Mouse (Mus musculus): ENCODE measurements around the gene Gga2. TPM values are rescaled to one million over a fixed set of nuclear protein-coding genes. Genes with fewer than 3 reads are reported as not detected.
A peak's percentile ranks its signal among the peaks of the same experiment; 100 is the strongest.

Gene Gga2
- polyA plus RNA-seq, 1 experiment from 2014 or later, result 55.5 TPM

- DNase-seq (ENCODE audit: low spot score) (peak; percentile 43), ATAC-seq (replicated peaks; ENCODE audit: low FRiP score, low read depth) (no peak)
- 29% methylated on average over 2 of the region's 2 CpGs for WGBS
- Histone ChIP-seq H3K4me2 (ENCODE audit: low read length) (no peak overlapping the region), H3K9me3 (replicated peaks; ENCODE audit: low read length) (no peaks in the 10 kb centered on the region), H3K4me3 (replicated peaks; ENCODE audit: low read depth, low read length) (no peak overlapping the region), H3K4me1 (replicated peaks; ENCODE audit: insufficient read depth, low read length) (no peaks in the 10 kb centered on the region), H3K9ac (ENCODE audit: low read depth, low read length) (no peak overlapping the region), H3K36me3 (ENCODE audit: insufficient read depth, low read length) (peaks cover 8% of the 10 kb centered on the region; the same call in 1 of the 2 replicates), H3K27me3 (ENCODE audit: insufficient read depth, low read length) (no peaks in the 10 kb centered on the region), H3K27ac (no peak overlapping the region)
- TF ChIP-seq CTCF (IDR thresholded peaks at IDR 0.05; ENCODE audit: low read depth), result peak; percentile 59
Observed at GRCm38 (mm10) chr7:122034348-122034747, 13.3 kb upstream of the Gga2 start.

GRCm38 (mm10) chr7:122033371-122033770 lies 12.3 kb upstream of the Gga2 start:
- ATAC-seq (replicated peaks; ENCODE audit: low FRiP score, low read depth), result no peak
- no peak for TF ChIP-seq CTCF (IDR thresholded peaks at IDR 0.05; ENCODE audit: low read depth)
- 45% methylated on average over 3 of the region's 3 CpGs for WGBS

GRCm38 (mm10) chr7:122022131-122022530 lies 1.1 kb upstream of the Gga2 start:
- H3K36me3 ChIP-seq (ENCODE audit: insufficient read depth, low read length), result no peaks in the 10 kb centered on the region
- no peak overlapping the region for H3K9ac ChIP-seq (ENCODE audit: low read depth, low read length)
- 69% methylated on average over 2 of the region's 2 CpGs for WGBS
- H3K27ac ChIP-seq, result peak overlapping the region; percentile 20; the same call in 1 of the 2 replicates
- H3K4me2 ChIP-seq (ENCODE audit: low read length), result no peak overlapping the region
- H3K9me3 ChIP-seq (replicated peaks; ENCODE audit: low read length), result no peaks in the 10 kb centered on the region
- TF ChIP-seq CTCF (IDR thresholded peaks at IDR 0.05; ENCODE audit: low read depth), result no peak
- no peak for DNase-seq (ENCODE audit: low spot score)
- H3K4me1 ChIP-seq (replicated peaks; ENCODE audit: insufficient read depth, low read length), result peaks cover 18% of the 10 kb centered on the region; the same call in 1 of the 2 replicates
- H3K4me3 ChIP-seq (replicated peaks; ENCODE audit: low read depth, low read length), result no peak overlapping the region
- H3K27me3 ChIP-seq (ENCODE audit: insufficient read depth, low read length), result no peaks in the 10 kb centered on the region
- peak; percentile 81 for ATAC-seq (replicated peaks; ENCODE audit: low FRiP score, low read depth)

More at GRCm38 (mm10) chr7:122033371-122033770, 12.3 kb upstream of the Gga2 start:
- H3K27me3 ChIP-seq (ENCODE audit: insufficient read depth, low read length), result no peaks in the 10 kb centered on the region
- DNase-seq (ENCODE audit: low spot score), result no peak
- no peak overlapping the region for H3K4me2 ChIP-seq (ENCODE audit: low read length)
- no peak overlapping the region for H3K9ac ChIP-seq (ENCODE audit: low read depth, low read length)
- H3K4me1 ChIP-seq (replicated peaks; ENCODE audit: insufficient read depth, low read length), result no peaks in the 10 kb centered on the region
- H3K4me3 ChIP-seq (replicated peaks; ENCODE audit: low read depth, low read length), result no peak overlapping the region
- no peaks in the 10 kb centered on the region for H3K9me3 ChIP-seq (replicated peaks; ENCODE audit: low read length)
- H3K36me3 ChIP-seq (ENCODE audit: insufficient read depth, low read length), result peaks cover 4% of the 10 kb centered on the region; the same call in 1 of the 2 replicates
- no peak overlapping the region for H3K27ac ChIP-seq

- peak overlapping the region; percentile 75 for H3K9ac ChIP-seq (ENCODE audit: low read depth, low read length)
- H3K4me1 ChIP-seq (replicated peaks; ENCODE audit: insufficient read depth, low read length), result peaks cover 24% of the 10 kb centered on the region
- no peak for ATAC-seq (replicated peaks; ENCODE audit: low FRiP score, low read depth)
- no peak for TF ChIP-seq CTCF (IDR thresholded peaks at IDR 0.05; ENCODE audit: low read depth)
- 2% methylated on average over 6 of the region's 6 CpGs for WGBS
- H3K4me2 ChIP-seq (ENCODE audit: low read length), result peak overlapping the region; percentile 67
- H3K27ac ChIP-seq, result peak overlapping the region; percentile 91; the same call in 1 of the 2 replicates
- H3K9me3 ChIP-seq (replicated peaks; ENCODE audit: low read length), result no peaks in the 10 kb centered on the region
- H3K4me3 ChIP-seq (replicated peaks; ENCODE audit: low read depth, low read length), result peak overlapping the region; percentile 79
- H3K27me3 ChIP-seq (ENCODE audit: insufficient read depth, low read length), result no peaks in the 10 kb centered on the region
- H3K36me3 ChIP-seq (ENCODE audit: insufficient read depth, low read length), result no peaks in the 10 kb centered on the region
- DNase-seq (ENCODE audit: low spot score), result no peak
Observed at GRCm38 (mm10) chr7:122020273-122020666, 752 bp downstream of the Gga2 start.

- H3K4me3 ChIP-seq (replicated peaks; ENCODE audit: low read depth, low read length), result no peak overlapping the region
- no peak for TF ChIP-seq CTCF (IDR thresholded peaks at IDR 0.05; ENCODE audit: low read depth)
Observed at GRCm38 (mm10) chr7:122018978-122019377, 2.0 kb downstream of the Gga2 start.

GRCm38 (mm10) chr7:122018247-122018646 lies 2.8 kb downstream of the Gga2 start:
- peaks cover 36% of the 10 kb centered on the region for H3K4me1 ChIP-seq (replicated peaks; ENCODE audit: insufficient read depth, low read length)
- H3K27ac ChIP-seq, result no peak overlapping the region
- H3K36me3 ChIP-seq (ENCODE audit: insufficient read depth, low read length), result no peaks in the 10 kb centered on the region
- H3K9ac ChIP-seq (ENCODE audit: low read depth, low read length), result no peak overlapping the region
- ATAC-seq (replicated peaks; ENCODE audit: low FRiP score, low read depth) (no peak), DNase-seq (ENCODE audit: low spot score) (no peak)
- TF ChIP-seq CTCF (IDR thresholded peaks at IDR 0.05; ENCODE audit: low read depth), result no peak
- no peaks in the 10 kb centered on the region for H3K9me3 ChIP-seq (replicated peaks; ENCODE audit: low read length)
- 66% methylated on average over 3 of the region's 3 CpGs for WGBS
- H3K4me3 ChIP-seq (replicated peaks; ENCODE audit: low read depth, low read length), result no peak overlapping the region
- no peaks in the 10 kb centered on the region for H3K27me3 ChIP-seq (ENCODE audit: insufficient read depth, low read length)
- no peak overlapping the region for H3K4me2 ChIP-seq (ENCODE audit: low read length)

More at GRCm38 (mm10) chr7:122018978-122019377, 2.0 kb downstream of the Gga2 start:
- Histone ChIP-seq H3K36me3 (ENCODE audit: insufficient read depth, low read length) (no peaks in the 10 kb centered on the region), H3K9me3 (replicated peaks; ENCODE audit: low read length) (no peaks in the 10 kb centered on the region), H3K27me3 (ENCODE audit: insufficient read depth, low read length) (no peaks in the 10 kb centered on the region), H3K4me2 (ENCODE audit: low read length) (no peak overlapping the region; the same call in 1 of the 2 replicates), H3K9ac (ENCODE audit: low read depth, low read length) (no peak overlapping the region), H3K4me1 (replicated peaks; ENCODE audit: insufficient read depth, low read length) (peaks cover 36% of the 10 kb centered on the region), H3K27ac (no peak overlapping the region)
- ATAC-seq (replicated peaks; ENCODE audit: low FRiP score, low read depth), result no peak
- no peak for DNase-seq (ENCODE audit: low spot score)
- WGBS, result 77% methylated on average over 7 of the region's 7 CpGs

- 0 out of 2 replicates have a peak overlapping the region, but pooled peaks have one; percentile 27 for H3K9ac ChIP-seq (ENCODE audit: low read depth, low read length)
- ATAC-seq (replicated peaks; ENCODE audit: low FRiP score, low read depth) (peak; percentile 67), DNase-seq (ENCODE audit: low spot score) (peak; percentile 26)
- H3K4me3 ChIP-seq (replicated peaks; ENCODE audit: low read depth, low read length), result no peak overlapping the region
- peak overlapping the region; percentile 50; the same call in 1 of the 2 replicates for H3K27ac ChIP-seq
- peak overlapping the region; percentile 5 for H3K4me2 ChIP-seq (ENCODE audit: low read length)
- no peaks in the 10 kb centered on the region for H3K27me3 ChIP-seq (ENCODE audit: insufficient read depth, low read length)
- peaks cover 36% of the 10 kb centered on the region for H3K4me1 ChIP-seq (replicated peaks; ENCODE audit: insufficient read depth, low read length)
- no peak for TF ChIP-seq CTCF (IDR thresholded peaks at IDR 0.05; ENCODE audit: low read depth)
- H3K36me3 ChIP-seq (ENCODE audit: insufficient read depth, low read length), result no peaks in the 10 kb centered on the region
- no peaks in the 10 kb centered on the region for H3K9me3 ChIP-seq (replicated peaks; ENCODE audit: low read length)
- 16% methylated on average over 10 of the region's 10 CpGs for WGBS
Observed at GRCm38 (mm10) chr7:122015734-122016133, 5.3 kb downstream of the Gga2 start.

All from kidney, postnatal 0 days (tissue).